Mouse (Mus musculus): ENCODE measurements around the gene Zfp934.
"Not testable (repeated sequence)": the region's sequence is repeated elsewhere in the genome, so short reads cannot be mapped to it uniquely, and the experiment has no call there.

The Zfp934 gene

GRCm38 (mm10) chr13:62571099-62571498, at the start of gene Zfp934:
Gene Zfp934, minus strand, starts transcription at chr13:62571199.
- in situ Hi-C loops (cut with MboI, MseI): not testable (repeated sequence)

- in situ Hi-C loops (cut with MboI, MseI): not testable (repeated sequence)
Measured at GRCm38 (mm10) chr13:62617449-62617848, 46.5 kb upstream of the Zfp934 start.

GRCm38 (mm10) chr13:62561696-62562095, 9.3 kb downstream of the Zfp934 start:
- in situ Hi-C loops (cut with MboI, MseI): loop anchor here (5.0 kb wide), 1 partner anchor 434 kb away; the partner anchor contains the start of gene Zfp808

GRCm38 (mm10) chr13:62558189-62559110, 12.5 kb downstream of the Zfp934 start, which contains the start of gene Zfp935:
Gene Zfp935, minus strand, starts transcription at chr13:62558511.
- in situ Hi-C loops (cut with MboI, MseI): loop anchor here (5.0 kb wide), 1 partner anchor 96 kb away; no protein-coding TSS in a partner anchor

GRCm38 (mm10) chr13:62530129-62530528, 40.9 kb downstream of the Zfp934 start:
- in situ Hi-C loops (cut with MboI, MseI): loop anchor here (5.0 to 10.0 kb wide), 2 partner anchors 498 to 885 kb away; no protein-coding TSS in a partner anchor

- in situ Hi-C loops (cut with MboI, MseI): not testable (repeated sequence)
Measured at GRCm38 (mm10) chr13:62510641-62511420, 60.2 kb downstream of the Zfp934 start.

GRCm38 (mm10) chr13:62472661-62473060, 98.3 kb downstream of the Zfp934 start:
- in situ Hi-C loops (cut with MboI, MseI): not testable (repeated sequence)

GRCm38 (mm10) chr13:62469947-62470346, 101.1 kb downstream of the Zfp934 start:
- in situ Hi-C loops (cut with MboI, MseI): loop anchor here (10.0 kb wide), 1 partner anchor 305 kb away; no protein-coding TSS in a partner anchor

GRCm38 (mm10) chr13:62466424-62467334, 104.3 kb downstream of the Zfp934 start, which contains the start of gene Gm49359:
Gene Gm49359, minus strand, starts transcription at chr13:62466832.
- in situ Hi-C loops (cut with MboI, MseI): loop anchor here (10.0 kb wide), 1 partner anchor 308 kb away; no protein-coding TSS in a partner anchor

Data from regulatory T cell (primary cell).